Mouse (Mus musculus): ENCODE measurements around the gene Mycl. TPM values are rescaled to one million over a fixed set of nuclear protein-coding genes. Genes with fewer than 3 reads are reported as not detected.

Mycl gene
- polyA plus RNA-seq, 1 experiment from 2014 or later = 34.1 TPM

- Histone ChIP-seq H3K27me3 (replicated peaks; ENCODE audit: control insufficient read depth, insufficient read depth, low read length) (no peaks in the 10 kb centered on the region), H3K9me3 (ENCODE audit: control insufficient read depth, low read length) (no peaks in the 10 kb centered on the region), H3K36me3 (ENCODE audit: control insufficient read depth, insufficient read depth, low read length) (0 out of 2 replicates have a peak, but pooled peaks cover 2% of the 10 kb centered on the region), H3K4me3 (ENCODE audit: low read length) (no peak overlapping the region), H3K4me2 (ENCODE audit: low read length) (no peak overlapping the region), H3K4me1 (ENCODE audit: control insufficient read depth, insufficient read depth, low read depth, low read length) (peaks cover 14% of the 10 kb centered on the region), H3K9ac (ENCODE audit: low read depth, low read length) (no peak overlapping the region), H3K27ac (ENCODE audit: low read depth, low read length) (no peak overlapping the region)
- WGBS = 100% methylated on average over 1 of the region's 1 CpGs
- ATAC-seq = no peak
These were observed 27.4 kb downstream of the Mycl start for GRCm38 (mm10) chr4:123022896-123023295.

- WGBS = 80% methylated on average over 2 of the region's 2 CpGs
- no peak for ATAC-seq
- no peak overlapping the region for H3K4me3 ChIP-seq (ENCODE audit: low read length)
These were observed 30.0 kb downstream of the Mycl start for GRCm38 (mm10) chr4:123025418-123025817.

DNA sequence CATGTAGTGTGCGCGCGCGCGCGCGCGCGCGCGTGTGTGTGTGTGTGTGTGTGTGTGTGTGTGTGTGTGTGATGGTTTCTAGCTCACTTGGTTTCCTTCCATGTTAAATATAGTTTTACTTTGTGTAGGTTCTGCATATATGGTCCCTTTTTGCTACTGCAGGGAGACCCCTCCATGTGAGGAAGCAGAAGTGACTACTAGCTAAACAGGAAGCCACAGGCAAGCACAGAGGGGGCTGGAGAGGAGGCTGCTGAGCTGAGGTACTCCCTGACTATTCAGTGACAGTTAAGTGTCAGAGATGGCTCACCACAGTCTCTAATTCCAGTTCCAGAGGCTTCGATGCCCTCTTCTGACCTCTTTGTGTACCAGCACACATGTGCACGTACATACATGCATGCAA lies 30.7 kb downstream of the Mycl start:
- Histone ChIP-seq H3K36me3 (ENCODE audit: control insufficient read depth, insufficient read depth, low read length) (0 out of 2 replicates have a peak, but pooled peaks cover 2% of the 10 kb centered on the region), H3K4me1 (ENCODE audit: control insufficient read depth, insufficient read depth, low read depth, low read length) (no peaks in the 10 kb centered on the region), H3K4me3 (ENCODE audit: low read length) (no peak overlapping the region), H3K27me3 (replicated peaks; ENCODE audit: control insufficient read depth, insufficient read depth, low read length) (no peaks in the 10 kb centered on the region), H3K9me3 (ENCODE audit: control insufficient read depth, low read length) (no peaks in the 10 kb centered on the region), H3K4me2 (ENCODE audit: low read length) (no peak overlapping the region), H3K27ac (ENCODE audit: low read depth, low read length) (no peak overlapping the region), H3K9ac (ENCODE audit: low read depth, low read length) (no peak overlapping the region)
- no peak for ATAC-seq
- 92% methylated on average over 13 of the region's 13 CpGs for WGBS

More at GRCm38 (mm10) chr4:123025418-123025817, 30.0 kb downstream of the Mycl start:
- no peaks in the 10 kb centered on the region for H3K4me1 ChIP-seq (ENCODE audit: control insufficient read depth, insufficient read depth, low read depth, low read length)
- H3K9ac ChIP-seq (ENCODE audit: low read depth, low read length) = no peak overlapping the region
- no peak overlapping the region for H3K27ac ChIP-seq (ENCODE audit: low read depth, low read length)
- H3K9me3 ChIP-seq (ENCODE audit: control insufficient read depth, low read length) = no peaks in the 10 kb centered on the region
- 0 out of 2 replicates have a peak, but pooled peaks cover 2% of the 10 kb centered on the region for H3K36me3 ChIP-seq (ENCODE audit: control insufficient read depth, insufficient read depth, low read length)
- H3K27me3 ChIP-seq (replicated peaks; ENCODE audit: control insufficient read depth, insufficient read depth, low read length) = no peaks in the 10 kb centered on the region
- H3K4me2 ChIP-seq (ENCODE audit: low read length) = no peak overlapping the region

- Histone ChIP-seq H3K36me3 (ENCODE audit: control insufficient read depth, insufficient read depth, low read length) (peaks cover 6% of the 10 kb centered on the region; the same call in 1 of the 2 replicates), H3K4me1 (ENCODE audit: control insufficient read depth, insufficient read depth, low read depth, low read length) (no peaks in the 10 kb centered on the region), H3K9me3 (ENCODE audit: control insufficient read depth, low read length) (no peaks in the 10 kb centered on the region), H3K27me3 (replicated peaks; ENCODE audit: control insufficient read depth, insufficient read depth, low read length) (no peaks in the 10 kb centered on the region), H3K9ac (ENCODE audit: low read depth, low read length) (no peak overlapping the region), H3K4me2 (ENCODE audit: low read length) (no peak overlapping the region), H3K27ac (ENCODE audit: low read depth, low read length) (no peak overlapping the region), H3K4me3 (ENCODE audit: low read length) (no peak overlapping the region)
- no peak for ATAC-seq
- 84% methylated on average over 4 of the region's 4 CpGs for WGBS
These were observed 31.1 kb downstream of the Mycl start for GRCm38 (mm10) chr4:123026597-123026996.

- peaks cover 11% of the 10 kb centered on the region for H3K36me3 ChIP-seq (ENCODE audit: control insufficient read depth, insufficient read depth, low read length)
These were observed 39.4 kb downstream of the Mycl start for GRCm38 (mm10) chr4:123034841-123035240.

GRCm38 (mm10) chr4:123035636-123036035 lies 40.2 kb downstream of the Mycl start:
- 93% methylated on average over 2 of the region's 2 CpGs for WGBS

More at GRCm38 (mm10) chr4:123034841-123035240, 39.4 kb downstream of the Mycl start:
- Histone ChIP-seq H3K9me3 (ENCODE audit: control insufficient read depth, low read length) (no peaks in the 10 kb centered on the region), H3K4me3 (ENCODE audit: low read length) (no peak overlapping the region), H3K9ac (ENCODE audit: low read depth, low read length) (no peak overlapping the region), H3K4me2 (ENCODE audit: low read length) (no peak overlapping the region), H3K27me3 (replicated peaks; ENCODE audit: control insufficient read depth, insufficient read depth, low read length) (no peaks in the 10 kb centered on the region), H3K27ac (ENCODE audit: low read depth, low read length) (no peak overlapping the region), H3K4me1 (ENCODE audit: control insufficient read depth, insufficient read depth, low read depth, low read length) (no peaks in the 10 kb centered on the region)
- ATAC-seq = no peak
- WGBS = 83% methylated on average over 2 of the region's 2 CpGs

DNA sequence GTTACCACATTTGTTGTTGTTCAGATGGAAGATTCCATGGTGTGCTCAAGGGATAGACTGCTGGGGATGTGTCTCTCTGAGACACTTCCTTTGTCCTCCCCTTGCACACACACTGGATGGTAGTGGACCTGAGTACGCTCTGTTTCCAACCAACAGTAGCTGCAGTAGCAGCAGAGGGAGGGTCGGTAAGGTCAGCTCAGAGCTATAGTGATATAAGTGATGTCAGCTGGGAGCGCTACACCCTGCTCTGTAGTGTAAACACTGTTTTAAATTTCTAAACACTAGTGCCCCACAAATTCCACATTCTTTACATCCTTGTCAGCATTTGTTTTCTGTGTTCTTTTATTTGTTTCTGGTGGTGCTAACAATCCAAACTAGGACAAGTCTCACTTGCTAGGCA lies 41.3 kb downstream of the Mycl start:
- WGBS = 70% methylated on average over 3 of the region's 3 CpGs
- no peak for ATAC-seq

More at GRCm38 (mm10) chr4:123035636-123036035, 40.2 kb downstream of the Mycl start:
- Histone ChIP-seq H3K9ac (ENCODE audit: low read depth, low read length) (no peak overlapping the region), H3K4me2 (ENCODE audit: low read length) (no peak overlapping the region), H3K4me1 (ENCODE audit: control insufficient read depth, insufficient read depth, low read depth, low read length) (no peaks in the 10 kb centered on the region), H3K36me3 (ENCODE audit: control insufficient read depth, insufficient read depth, low read length) (peaks cover 11% of the 10 kb centered on the region), H3K27me3 (replicated peaks; ENCODE audit: control insufficient read depth, insufficient read depth, low read length) (no peaks in the 10 kb centered on the region), H3K4me3 (ENCODE audit: low read length) (no peak overlapping the region), H3K27ac (ENCODE audit: low read depth, low read length) (no peak overlapping the region), H3K9me3 (ENCODE audit: control insufficient read depth, low read length) (no peaks in the 10 kb centered on the region)
- ATAC-seq = no peak

DNA sequence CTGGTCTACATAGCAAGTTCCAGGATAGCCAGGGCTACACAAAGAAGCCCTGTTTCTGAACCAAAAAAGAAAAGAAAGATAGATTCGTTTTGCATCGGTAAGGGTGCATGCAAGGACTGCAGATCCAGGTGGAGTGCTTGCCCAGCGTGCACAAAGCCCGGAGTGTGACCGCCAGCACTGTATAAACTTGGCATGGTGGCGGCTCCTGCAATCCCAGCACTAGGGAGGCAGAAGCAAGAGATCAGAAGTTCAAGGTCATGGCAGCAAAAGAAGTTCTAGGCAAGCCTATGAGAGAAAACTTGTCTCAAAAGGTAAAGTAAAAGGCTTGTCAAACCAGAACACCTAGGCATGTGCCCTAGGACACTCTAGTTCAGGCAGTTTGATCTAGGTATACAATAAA lies 45.7 kb downstream of the Mycl start:
- no peaks in the 10 kb centered on the region for H3K9me3 ChIP-seq (ENCODE audit: control insufficient read depth, low read length)
- H3K27me3 ChIP-seq (replicated peaks; ENCODE audit: control insufficient read depth, insufficient read depth, low read length) = no peaks in the 10 kb centered on the region
- H3K27ac ChIP-seq (ENCODE audit: low read depth, low read length) = no peak overlapping the region
- no peaks in the 10 kb centered on the region for H3K4me1 ChIP-seq (ENCODE audit: control insufficient read depth, insufficient read depth, low read depth, low read length)
- H3K4me2 ChIP-seq (ENCODE audit: low read length) = no peak overlapping the region
- no peak overlapping the region for H3K9ac ChIP-seq (ENCODE audit: low read depth, low read length)
- WGBS = 97% methylated on average over 6 of the region's 6 CpGs
- no peak for ATAC-seq
- peaks cover 7% of the 10 kb centered on the region for H3K36me3 ChIP-seq (ENCODE audit: control insufficient read depth, insufficient read depth, low read length)
- H3K4me3 ChIP-seq (ENCODE audit: low read length) = no peak overlapping the region

More for the DNA sequence above, 41.3 kb downstream of the Mycl start:
- Histone ChIP-seq H3K4me2 (ENCODE audit: low read length) (no peak overlapping the region), H3K9me3 (ENCODE audit: control insufficient read depth, low read length) (no peaks in the 10 kb centered on the region), H3K27me3 (replicated peaks; ENCODE audit: control insufficient read depth, insufficient read depth, low read length) (no peaks in the 10 kb centered on the region), H3K36me3 (ENCODE audit: control insufficient read depth, insufficient read depth, low read length) (peaks cover 6% of the 10 kb centered on the region), H3K4me1 (ENCODE audit: control insufficient read depth, insufficient read depth, low read depth, low read length) (no peaks in the 10 kb centered on the region), H3K9ac (ENCODE audit: low read depth, low read length) (no peak overlapping the region), H3K4me3 (ENCODE audit: low read length) (no peak overlapping the region), H3K27ac (ENCODE audit: low read depth, low read length) (no peak overlapping the region)

DNA sequence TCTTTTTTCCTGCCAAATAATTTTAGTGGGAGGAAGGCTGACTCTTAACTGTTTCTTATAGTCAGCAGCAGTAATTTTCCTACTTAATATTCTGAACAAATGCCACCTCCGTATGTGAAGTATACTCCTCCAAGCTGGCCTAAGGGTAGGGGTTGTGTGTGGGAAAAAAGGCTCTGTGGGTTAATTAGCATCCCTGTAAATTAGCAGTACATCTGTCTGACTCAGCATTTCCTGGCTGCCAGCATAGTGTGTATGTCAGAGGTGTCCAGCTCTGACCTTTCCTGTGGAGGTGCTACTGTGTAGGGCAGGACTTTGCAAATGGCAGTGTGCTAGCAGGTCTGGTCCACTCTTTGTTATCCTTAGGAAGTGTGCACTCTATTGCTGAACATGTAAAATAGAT lies 48.4 kb downstream of the Mycl start:
- WGBS = 39% methylated on average over 1 of the region's 1 CpGs
- Histone ChIP-seq H3K9me3 (ENCODE audit: control insufficient read depth, low read length) (no peaks in the 10 kb centered on the region), H3K9ac (ENCODE audit: low read depth, low read length) (no peak overlapping the region), H3K27me3 (replicated peaks; ENCODE audit: control insufficient read depth, insufficient read depth, low read length) (no peaks in the 10 kb centered on the region), H3K4me1 (ENCODE audit: control insufficient read depth, insufficient read depth, low read depth, low read length) (no peaks in the 10 kb centered on the region), H3K4me3 (ENCODE audit: low read length) (no peak overlapping the region), H3K36me3 (ENCODE audit: control insufficient read depth, insufficient read depth, low read length) (peaks cover 9% of the 10 kb centered on the region), H3K4me2 (ENCODE audit: low read length) (no peak overlapping the region), H3K27ac (ENCODE audit: low read depth, low read length) (no peak overlapping the region)
- no peak for ATAC-seq

DNA sequence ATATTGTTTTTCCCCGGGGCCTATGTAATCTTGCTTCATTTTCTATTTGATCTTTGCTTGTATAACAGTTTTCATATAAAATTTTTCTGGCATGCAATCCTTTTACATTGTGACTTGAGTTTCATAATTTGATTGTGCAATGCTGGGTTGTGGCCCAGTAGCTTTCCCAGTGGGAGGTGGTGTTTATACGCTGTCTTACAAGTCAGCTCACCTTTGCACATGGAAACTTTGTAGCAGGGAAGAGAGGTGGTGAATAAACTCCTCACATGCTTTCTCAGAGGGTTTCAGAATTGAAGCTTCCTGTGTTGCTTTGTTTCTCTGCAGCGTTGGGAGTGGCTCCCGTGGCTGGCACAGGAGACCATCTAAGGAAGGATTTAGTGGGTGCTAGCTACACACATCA lies 49.4 kb downstream of the Mycl start:
- Histone ChIP-seq H3K4me3 (ENCODE audit: low read length) (no peak overlapping the region), H3K4me2 (ENCODE audit: low read length) (no peak overlapping the region), H3K9me3 (ENCODE audit: control insufficient read depth, low read length) (no peaks in the 10 kb centered on the region), H3K27ac (ENCODE audit: low read depth, low read length) (no peak overlapping the region), H3K4me1 (ENCODE audit: control insufficient read depth, insufficient read depth, low read depth, low read length) (no peaks in the 10 kb centered on the region), H3K27me3 (replicated peaks; ENCODE audit: control insufficient read depth, insufficient read depth, low read length) (no peaks in the 10 kb centered on the region), H3K36me3 (ENCODE audit: control insufficient read depth, insufficient read depth, low read length) (peaks cover 12% of the 10 kb centered on the region), H3K9ac (ENCODE audit: low read depth, low read length) (no peak overlapping the region)
- ATAC-seq = no peak
- WGBS = 92% methylated on average over 4 of the region's 4 CpGs
